Mouse (Mus musculus): ENCODE measurements at regions not wholly inside any gene's neighbourhood (a gene's known extent, or its start where the extent isn't known, plus 50 kb on each side); places are given as distances from the start of the nearest gene placed in this dataset.

DNA sequence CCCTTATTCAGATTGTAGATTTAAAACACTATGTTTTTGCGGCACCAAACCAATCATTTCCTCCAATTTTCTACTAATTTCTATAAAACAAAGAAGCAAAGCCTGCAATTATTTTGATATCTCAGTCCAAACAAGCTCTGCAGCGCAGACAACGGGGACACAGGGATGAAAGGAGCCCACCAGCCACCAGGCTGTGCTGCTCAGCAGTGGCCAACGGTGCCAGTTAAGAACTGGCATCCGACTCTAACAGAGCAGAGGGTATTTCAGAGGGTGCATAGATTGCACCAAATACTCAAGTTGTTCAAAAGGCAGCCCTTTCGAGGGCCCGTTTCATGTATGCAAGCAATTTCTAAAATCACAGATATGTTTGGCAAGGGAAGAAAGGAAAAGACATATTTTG, 278.5 kb upstream of the Sash1 start:
- no peak for DNase-seq

DNA sequence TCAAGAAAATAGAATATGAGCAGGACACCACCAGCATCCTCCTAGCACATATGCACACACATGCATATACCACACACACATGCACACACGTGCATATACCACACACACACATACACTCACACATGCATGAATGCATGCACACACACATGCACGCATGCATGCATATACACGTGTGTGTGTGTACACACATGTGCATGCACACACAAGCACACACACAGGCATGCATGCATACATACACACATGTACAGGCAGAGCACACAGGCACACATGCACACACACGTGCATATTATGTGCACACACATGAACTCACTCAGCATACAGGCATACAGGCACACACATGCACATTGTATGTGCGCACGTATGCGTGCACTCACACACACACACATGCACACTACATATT, 275.7 kb upstream of the Sash1 start:
- DNase-seq, result no peak

- no peak for DNase-seq
Measured at GRCm38 (mm10) chr10:9157299-9158215, 271.7 kb upstream of the Sash1 start.

DNA sequence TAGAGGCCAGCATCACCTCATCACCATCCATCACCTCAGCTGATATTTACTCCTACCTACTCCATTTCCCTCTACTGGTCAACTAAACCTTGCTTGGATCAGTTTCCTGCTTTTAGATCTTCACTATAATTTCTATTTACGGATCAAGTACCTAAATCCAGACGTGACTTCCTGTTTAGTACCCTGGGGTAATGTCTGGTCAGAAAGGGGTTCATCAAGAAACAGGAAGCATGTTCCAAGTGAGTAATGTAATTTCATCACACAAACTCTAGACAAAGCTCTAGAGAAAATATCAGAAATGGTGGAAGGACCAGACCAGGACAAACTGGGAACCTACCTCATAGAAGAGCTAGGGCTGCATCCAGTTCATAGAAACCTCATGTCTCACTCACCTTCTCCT, 250.2 kb upstream of the Sash1 start:
- DNase-seq, result no peak

- no peak for DNase-seq
Measured at GRCm38 (mm10) chr10:9134293-9135021, 248.6 kb upstream of the Sash1 start.

- no peak for DNase-seq
Measured at GRCm38 (mm10) chr10:9130061-9130460, 244.2 kb upstream of the Sash1 start.

DNA sequence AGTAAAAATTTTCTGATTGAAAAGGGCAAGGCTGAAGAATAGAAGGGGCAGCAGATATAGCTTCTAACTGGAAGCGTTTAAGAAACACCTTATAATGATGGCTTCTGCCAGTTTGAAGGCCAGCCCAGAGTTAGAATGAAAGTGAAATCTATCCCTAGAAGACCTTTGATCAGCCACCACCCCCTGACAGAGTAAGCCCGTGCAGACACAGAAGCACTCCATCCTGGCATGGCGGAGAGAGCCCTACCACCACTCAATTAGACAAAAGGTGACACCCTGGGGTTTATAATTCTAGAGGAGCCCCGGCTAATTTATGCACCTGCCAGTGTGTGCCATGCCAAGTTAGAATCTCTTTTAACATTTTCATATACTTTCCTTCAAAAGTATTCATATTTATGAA, 233.4 kb upstream of the Sash1 start:
- DNase-seq, result no peak

- DNase-seq, result no peak
Measured at GRCm38 (mm10) chr10:9117648-9118551, 232.0 kb upstream of the Sash1 start.

GRCm38 (mm10) chr10:9117134-9117533, 231.3 kb upstream of the Sash1 start:
- DNase-seq, result no peak

DNA sequence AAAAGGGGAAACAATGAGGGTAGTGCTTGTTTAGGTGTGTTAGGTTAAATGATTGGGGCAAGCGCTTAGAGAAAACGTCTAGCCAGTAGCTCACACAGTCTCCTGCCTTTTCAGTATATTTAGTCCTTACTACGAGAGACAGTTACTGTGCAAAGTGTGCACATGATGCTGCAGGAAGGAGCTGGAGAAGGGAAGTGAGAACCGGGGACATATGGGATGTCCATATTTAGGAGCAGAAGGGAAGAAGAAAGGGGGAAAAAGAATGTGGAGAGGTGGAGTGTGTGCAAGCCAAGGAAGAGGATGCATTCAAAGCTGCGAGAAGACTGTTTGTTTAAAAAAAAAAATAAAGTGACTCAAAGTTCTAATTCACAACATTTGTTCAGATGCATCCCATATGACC, 227.8 kb upstream of the Sash1 start:
- no peak for DNase-seq

GRCm38 (mm10) chr10:9111051-9111450, 225.2 kb upstream of the Sash1 start:
- no peak for DNase-seq

GRCm38 (mm10) chr10:9096207-9096606, 210.3 kb upstream of the Sash1 start:
- DNase-seq, result no peak

GRCm38 (mm10) chr10:9095163-9095562, 209.3 kb upstream of the Sash1 start:
- no peak for DNase-seq

DNA sequence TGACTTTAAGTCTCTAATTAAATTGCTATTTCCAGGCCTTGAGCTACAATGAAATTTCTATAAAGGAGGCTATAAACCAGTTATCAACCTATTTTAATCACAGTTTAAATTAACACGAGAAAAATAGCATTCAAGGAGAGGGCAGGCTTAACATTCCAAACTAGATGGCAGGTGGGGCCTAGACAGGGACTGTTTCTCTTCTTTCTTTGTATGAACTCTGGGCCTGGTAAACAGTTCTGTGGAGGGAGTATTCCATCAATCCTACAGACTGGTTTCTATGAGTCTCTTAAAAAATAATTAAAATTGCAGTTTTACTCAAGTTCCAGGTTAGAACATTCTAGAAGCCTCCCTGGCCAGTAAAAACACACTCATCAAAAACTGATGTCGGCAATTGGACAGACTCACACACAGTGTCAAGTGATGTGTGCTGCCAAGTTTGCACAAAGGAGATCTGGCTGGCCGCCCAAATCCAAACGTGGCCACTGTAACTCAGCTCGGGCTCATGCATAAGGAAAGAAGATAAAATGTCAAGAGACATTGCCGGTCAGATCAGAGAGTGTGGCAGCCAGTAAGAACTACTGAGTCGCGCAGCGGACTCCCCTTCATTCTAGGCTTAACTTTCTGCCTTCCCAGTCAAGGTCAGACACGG, 206.5 kb upstream of the Sash1 start:
- DNase-seq, result no peak

DNA sequence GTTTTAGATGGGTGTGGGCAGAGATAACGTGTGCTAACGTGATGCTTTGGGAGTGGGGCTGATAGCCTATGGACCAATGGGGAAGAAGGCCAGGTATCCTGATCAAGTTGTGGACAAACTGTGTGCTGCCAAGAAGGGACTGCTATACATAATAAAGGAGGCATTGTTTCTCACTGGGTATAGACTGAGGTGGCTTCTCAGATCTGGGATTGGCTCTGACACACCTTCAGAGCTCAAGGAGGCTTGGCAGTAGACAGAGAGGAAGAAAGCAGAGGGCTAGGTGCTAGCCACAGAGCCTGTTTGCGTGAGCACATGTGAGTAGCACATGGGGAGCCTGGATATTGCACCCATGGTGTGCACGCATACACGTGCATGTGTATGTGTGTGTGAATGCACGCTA, 205.1 kb upstream of the Sash1 start:
- no peak for DNase-seq

- no peak for DNase-seq
Measured at GRCm38 (mm10) chr10:9087871-9088270, 202.0 kb upstream of the Sash1 start.

GRCm38 (mm10) chr10:9087171-9087570, 201.3 kb upstream of the Sash1 start:
- DNase-seq, result no peak

DNA sequence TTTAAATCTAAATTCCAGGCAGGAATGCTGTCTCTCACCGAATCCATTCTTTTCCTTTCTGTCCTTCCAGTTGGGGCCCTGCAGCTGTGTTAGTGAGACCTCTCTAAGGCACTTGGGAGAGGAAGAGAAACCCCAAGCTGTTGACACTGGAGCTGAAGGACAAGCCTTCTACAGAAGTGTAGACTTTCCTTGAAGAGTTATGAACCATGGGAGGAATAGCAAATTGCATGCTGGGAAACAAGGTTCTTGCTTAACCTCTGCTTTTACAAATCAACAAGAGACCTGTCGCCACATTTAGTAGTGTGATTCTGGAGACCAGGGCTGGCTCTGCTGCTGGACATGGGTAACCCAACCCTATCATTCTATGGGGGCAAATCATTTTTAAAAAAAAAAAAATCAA, 200.8 kb upstream of the Sash1 start:
- DNase-seq, result no peak

DNA sequence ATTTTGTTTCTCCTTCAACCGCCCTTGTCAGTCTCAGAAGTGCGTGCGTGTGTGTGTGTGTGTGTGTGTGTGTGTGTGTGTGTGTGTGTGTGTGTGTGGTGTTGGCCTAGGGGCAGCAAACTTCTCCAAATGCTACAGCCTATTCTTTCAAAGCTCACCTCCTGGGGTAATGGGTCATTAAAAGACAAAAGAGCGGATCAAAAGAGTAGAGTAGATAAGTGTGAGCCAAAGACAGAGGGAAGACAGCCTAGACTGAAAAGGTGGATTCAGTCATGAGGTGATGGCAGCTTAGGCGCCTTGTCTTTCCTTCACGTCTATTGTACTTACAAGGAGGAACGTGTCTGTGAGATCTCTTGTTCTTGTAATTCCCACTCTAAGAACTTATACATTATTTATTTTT, 199.6 kb upstream of the Sash1 start:
- DNase-seq, result no peak

DNA sequence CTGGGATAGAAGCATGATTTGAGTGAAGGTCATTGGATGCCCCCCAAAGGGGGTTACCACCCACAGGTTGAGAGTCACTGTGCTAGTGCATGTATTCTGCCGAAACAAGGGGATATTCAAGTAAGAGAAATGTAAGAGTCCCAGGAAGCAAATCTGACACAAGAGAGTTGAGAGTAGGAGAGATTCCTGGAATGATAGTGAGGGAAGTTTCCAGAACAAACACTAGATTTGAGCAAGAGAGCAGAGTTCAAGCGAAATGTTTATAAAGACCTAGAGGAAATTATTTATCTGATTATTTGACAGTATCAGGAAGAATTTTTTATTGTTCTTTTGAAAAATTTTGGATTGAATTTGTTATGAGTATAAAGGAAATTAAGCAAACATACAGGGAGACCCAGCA, 189.0 kb upstream of the Sash1 start:
- no peak for DNase-seq

DNA sequence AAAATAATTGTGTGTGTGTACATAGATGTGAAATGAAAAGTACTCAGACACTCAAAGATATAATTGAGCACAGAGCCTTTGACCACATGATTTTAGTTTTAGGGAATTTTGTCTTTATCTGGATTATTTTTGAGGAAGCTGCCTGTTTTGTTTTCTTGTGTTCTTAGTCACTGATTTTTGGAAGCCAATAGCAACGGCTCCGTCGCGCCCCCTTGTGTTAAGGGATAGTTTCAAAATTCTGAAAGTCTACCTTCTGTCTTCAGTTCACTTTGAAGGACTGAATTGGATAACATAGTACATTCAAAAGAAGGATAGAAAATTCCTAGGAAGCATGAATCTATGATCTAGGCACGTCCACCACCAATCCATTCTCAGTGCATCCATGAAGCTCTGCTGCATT, 185.8 kb upstream of the Sash1 start:
- DNase-seq, result no peak

DNA sequence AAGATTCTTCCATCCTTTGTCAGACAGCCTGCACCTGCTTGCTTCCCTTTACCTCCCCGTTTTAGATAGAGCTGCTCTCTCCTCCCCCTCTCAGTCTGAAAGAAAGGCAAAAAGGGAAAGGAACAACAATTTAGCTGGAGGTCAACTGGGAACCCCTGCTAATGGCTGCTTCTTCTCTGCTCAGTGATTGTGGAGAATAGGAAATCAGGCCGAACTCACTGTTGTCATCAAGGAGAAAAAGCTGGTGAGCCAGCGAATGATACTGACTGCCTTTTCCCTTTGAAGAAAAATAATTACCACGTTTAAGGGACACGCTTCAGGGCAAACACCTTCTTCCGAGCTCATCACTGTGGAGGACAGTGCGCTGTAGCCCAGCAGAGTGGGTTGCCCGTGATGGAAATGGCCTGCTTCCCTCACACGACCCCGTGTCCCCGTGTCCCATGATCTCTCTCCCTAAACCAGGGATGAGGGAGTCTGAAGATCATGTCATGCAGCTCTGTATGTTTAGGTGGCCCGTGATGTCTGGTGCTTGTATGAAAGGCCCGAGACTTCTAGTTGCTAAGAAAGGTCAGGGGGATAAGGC, 183.8 kb upstream of the Sash1 start:
- no peak for DNase-seq

Data from thymus, adult 18-20 months (tissue).